Mouse (Mus musculus) forebrain, embryonic 15.5 days (tissue): ENCODE measurements around the gene Slc2a4. TPM values are rescaled to one million over a fixed set of nuclear protein-coding genes. Genes with fewer than 3 reads are reported as not detected.

Experiments used
- ATAC-seq: fragments of 200-750 bp; cut with Nextera tagmentation; replicated peaks from 2 replicates; pipeline ENCODE4 v1.8.0; 2017; ENCODE audit warnings: mild to moderate bottlenecking, moderate TSS enrichment, moderate library complexity
- H3K27ac ChIP-seq: fragments of 300-500 bp; sonication (generic); replicated peaks from 2 replicates; pipeline ENCODE4 v1.5.1; 2015; ENCODE audit warnings: mild to moderate bottlenecking, inconsistent platforms
- H3K27me3 ChIP-seq: fragments of 300-500 bp; sonication (generic); 2 replicates; pipeline ENCODE4 v1.6.1; 2015; ENCODE audit warnings: inconsistent platforms
- H3K36me3 ChIP-seq: fragments of 300-500 bp; sonication (generic); 2 replicates; pipeline ENCODE4 v1.6.1; 2015; ENCODE audit warnings: mild to moderate bottlenecking, inconsistent platforms
- H3K4me1 ChIP-seq: fragments of 300-500 bp; sonication (generic); 2 replicates; pipeline ENCODE4 v1.6.1; 2015; ENCODE audit warnings: inconsistent platforms
- H3K4me2 ChIP-seq: fragments of 300-500 bp; sonication (generic); replicated peaks from 2 replicates; pipeline ENCODE4 v1.6.1; 2015; ENCODE audit warnings: mild to moderate bottlenecking, inconsistent platforms
- H3K4me3 ChIP-seq: fragments of 300-500 bp; sonication (generic); 2 replicates; pipeline ENCODE4 v1.5.1; 2015; ENCODE audit warnings: mild to moderate bottlenecking, inconsistent platforms
- H3K9ac ChIP-seq: fragments of 300-500 bp; sonication (generic); replicated peaks from 2 replicates; pipeline ENCODE4 v1.6.1; 2015; ENCODE audit warnings: mild to moderate bottlenecking, inconsistent platforms
- H3K9me3 ChIP-seq: fragments of 300-500 bp; sonication (generic); 2 replicates; pipeline ENCODE4 v1.6.1; 2016; ENCODE audit warnings: inconsistent platforms
- WGBS: fragments of 180-500 bp; shearing (Covaris S2); methylation state at CpG from one replicate; pipeline ENCODE4 v1.1.7; 2015; ENCODE audit warnings: mixed read lengths; 5-methylcytosine and 5-hydroxymethylcytosine counted together
- polyA plus RNA-seq: library from polyadenylated mRNA; unstranded; fragments of >200 nt; fragmentation: Nextera tagmentation; extraction: Ambion mirVana; gene quantifications from 2 replicates; pipeline ENCODE4 v1.2.1, GENCODE M21; 2015

Gene Slc2a4
- polyA plus RNA-seq = 6.4 and 7.5 TPM in 2 replicates

DNA sequence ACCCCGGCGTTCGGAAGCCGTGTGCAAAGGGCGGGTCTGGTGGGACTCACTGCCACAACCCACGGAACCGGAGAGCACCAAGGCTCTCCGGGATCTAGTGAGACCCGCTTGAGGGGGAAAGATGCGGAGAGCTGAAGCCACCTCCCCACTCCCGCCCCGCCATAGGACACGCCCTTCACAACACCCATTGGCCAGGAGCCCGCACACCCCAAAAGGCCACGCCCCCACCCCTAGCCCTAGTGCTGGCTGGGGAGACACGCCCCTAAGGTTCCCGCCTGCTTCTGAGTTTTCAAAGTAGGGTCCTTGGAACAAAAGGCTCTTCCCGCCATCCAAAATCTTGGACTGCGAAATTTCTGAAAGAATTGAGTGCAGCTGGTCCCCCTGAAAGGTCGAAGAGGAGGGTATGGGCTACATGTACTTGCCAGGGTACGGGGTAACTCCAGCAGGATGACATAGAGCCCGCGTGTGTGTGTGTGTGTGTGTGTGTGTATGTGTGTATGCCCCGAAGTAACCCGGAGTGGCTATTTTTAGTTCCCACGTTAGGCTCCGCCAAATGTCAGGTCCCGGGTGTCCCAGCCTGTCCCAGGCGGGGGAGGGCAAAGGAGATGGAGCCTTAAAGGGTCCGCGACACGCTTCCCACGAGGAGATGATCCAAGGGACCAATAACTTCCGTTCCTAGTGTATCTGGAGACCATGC, at the start of gene Slc2a4:
Gene Slc2a4, minus strand, starts transcription at position 123 of the 697 bp plus-strand sequence.
- peak within 1 kb of the TSS; percentile 64 for H3K27ac ChIP-seq
- H3K9me3 ChIP-seq = no peaks in the 10 kb centered on the region
- H3K27me3 ChIP-seq = no peaks in the 10 kb centered on the region
- no peaks in the 10 kb centered on the region for H3K36me3 ChIP-seq
- H3K9ac ChIP-seq = peak within 1 kb of the TSS; percentile 34
- H3K4me1 ChIP-seq = peaks cover 18% of the 10 kb centered on the region
- H3K4me3 ChIP-seq = peak within 1 kb of the TSS; percentile 42
- ATAC-seq = peak; percentile 95
- under 1% methylated on average over 34 of the region's 34 CpGs for WGBS
- H3K4me2 ChIP-seq = peak within 1 kb of the TSS; percentile 48

DNA sequence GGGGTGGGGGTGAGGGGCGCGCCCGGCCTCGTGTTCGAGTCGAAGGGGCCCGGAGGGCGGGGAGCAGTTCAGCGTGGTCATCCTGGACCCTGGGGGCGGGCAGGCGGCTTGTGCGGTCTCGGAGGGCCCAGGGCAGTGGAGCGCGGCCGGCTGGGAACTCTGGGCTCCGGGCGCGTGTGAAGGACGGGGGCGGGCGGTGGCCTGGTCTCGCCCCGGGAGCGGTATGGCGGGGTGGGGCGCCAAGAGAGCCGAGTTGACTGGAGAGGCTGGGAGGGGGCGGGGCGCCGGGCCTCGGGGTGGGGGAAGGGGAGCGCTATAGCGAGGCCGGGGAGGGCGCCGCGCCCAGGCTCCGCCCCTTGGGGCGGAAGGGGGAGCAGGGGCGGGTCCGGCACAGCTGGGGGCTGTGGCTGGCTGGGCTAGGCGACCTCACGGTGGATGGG, 49.1 kb upstream of the Slc2a4 start:
- Histone ChIP-seq H3K36me3 (peaks cover 34% of the 10 kb centered on the region), H3K4me3 (peak overlapping the region; percentile 64), H3K9ac (peak overlapping the region; percentile 87), H3K4me1 (peaks cover 46% of the 10 kb centered on the region), H3K27me3 (no peaks in the 10 kb centered on the region), H3K9me3 (no peaks in the 10 kb centered on the region), H3K27ac (peak overlapping the region; percentile 94), H3K4me2 (peak overlapping the region; percentile 66)
- under 1% methylated on average over 39 of the region's 44 CpGs for WGBS
- ATAC-seq = 0 out of 2 replicates have a peak, but pooled peaks have one; percentile 12

DNA sequence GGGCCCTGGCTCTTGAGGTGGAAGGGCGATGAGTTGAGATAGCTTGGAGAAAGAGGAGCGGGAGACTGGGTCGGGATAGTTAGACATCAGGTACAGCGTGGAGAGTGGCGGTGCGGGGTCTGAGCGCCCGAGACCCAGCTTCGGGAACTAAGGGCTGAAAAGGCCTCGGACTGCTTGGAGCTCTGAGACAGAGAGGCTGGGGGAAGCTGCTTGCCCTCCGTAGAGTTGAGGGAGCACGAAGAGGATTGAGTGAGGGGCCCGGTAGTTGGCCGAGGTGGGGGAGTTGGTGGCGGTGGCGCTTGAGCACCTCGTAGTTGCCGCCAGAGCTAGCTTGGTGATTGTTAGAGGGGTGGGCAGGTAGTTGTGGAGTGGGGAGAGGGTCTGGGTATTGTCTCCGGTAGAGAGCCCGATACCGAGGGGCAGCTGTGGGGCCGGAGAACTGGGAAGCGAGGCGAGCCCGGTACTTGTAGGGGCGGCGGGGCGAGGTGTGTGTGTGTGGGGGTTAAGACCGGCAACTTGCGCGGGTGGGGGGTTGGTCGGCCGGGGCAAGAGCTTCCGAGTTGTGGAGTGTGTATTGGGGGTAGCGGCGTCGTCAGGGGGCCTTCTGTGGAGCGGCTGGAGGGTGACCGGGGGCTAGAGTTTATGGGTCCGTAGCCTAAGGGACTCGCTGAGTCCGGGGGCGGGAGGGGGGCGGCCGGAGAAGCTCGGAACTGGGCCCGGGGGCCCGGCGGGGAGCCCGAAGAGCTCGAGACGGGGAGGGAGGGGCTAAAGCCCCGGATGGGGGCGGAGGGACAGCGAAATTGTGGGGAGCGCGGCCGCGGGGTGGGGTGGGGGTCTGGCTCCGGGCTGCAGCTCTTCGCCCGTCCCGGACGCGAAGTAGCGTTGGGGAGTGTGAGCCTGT, 48.4 kb upstream of the Slc2a4 start:
- peak overlapping the region; percentile 66 for H3K4me2 ChIP-seq
- H3K9me3 ChIP-seq = no peaks in the 10 kb centered on the region
- peak overlapping the region; percentile 94 for H3K27ac ChIP-seq
- no peaks in the 10 kb centered on the region for H3K27me3 ChIP-seq
- peaks cover 39% of the 10 kb centered on the region for H3K4me1 ChIP-seq
- WGBS = 1% methylated on average over 66 of the region's 66 CpGs
- peaks cover 34% of the 10 kb centered on the region for H3K36me3 ChIP-seq
- H3K4me3 ChIP-seq = peak overlapping the region; percentile 64
- peak overlapping the region; percentile 87 for H3K9ac ChIP-seq
- ATAC-seq = 0 out of 2 replicates have a peak, but pooled peaks have one; percentile 0

DNA sequence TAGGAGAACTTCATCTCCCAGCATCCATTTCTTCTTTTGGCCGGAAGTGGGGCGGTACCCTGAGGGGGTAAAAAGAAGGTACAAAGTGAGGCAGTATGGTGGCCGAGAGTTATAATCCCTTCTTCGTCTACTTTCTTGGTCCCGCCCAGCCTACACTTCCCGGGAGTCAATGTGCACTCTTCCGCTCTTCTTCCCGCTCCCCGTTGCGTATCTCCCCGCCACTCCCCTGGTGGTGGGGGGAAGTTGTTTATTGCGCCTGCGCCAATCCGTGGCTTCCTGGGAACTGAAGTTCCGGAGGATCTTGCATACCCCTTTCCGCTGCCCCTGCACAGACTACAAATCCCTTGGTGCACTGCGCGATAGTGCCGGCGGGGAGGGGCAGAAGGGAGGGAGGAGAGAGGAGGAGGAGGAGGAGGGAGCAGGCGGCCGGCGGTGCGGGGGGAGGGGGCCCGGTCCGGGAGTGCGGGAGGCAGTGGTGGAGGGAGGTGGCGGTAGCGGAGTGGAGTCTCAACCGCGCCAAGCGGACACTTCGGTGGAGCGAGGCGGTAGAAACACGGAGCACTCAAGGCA, 47.5 kb upstream of the Slc2a4 start, which contains the start of gene Phf23:
Gene Phf23, plus strand, starts transcription at position 387 of the 570 bp plus-strand sequence.
- peaks cover 34% of the 10 kb centered on the region for H3K36me3 ChIP-seq
- peak within 1 kb of the TSS; percentile 94 for H3K27ac ChIP-seq
- peak within 1 kb of the TSS; percentile 66 for H3K4me2 ChIP-seq
- ATAC-seq = peak; percentile 87
- under 1% methylated on average over 36 of the region's 36 CpGs for WGBS
- H3K4me1 ChIP-seq = peaks cover 38% of the 10 kb centered on the region
- no peaks in the 10 kb centered on the region for H3K9me3 ChIP-seq
- H3K27me3 ChIP-seq = no peaks in the 10 kb centered on the region
- peak within 1 kb of the TSS; percentile 87 for H3K9ac ChIP-seq
- peak within 1 kb of the TSS; percentile 64 for H3K4me3 ChIP-seq

DNA sequence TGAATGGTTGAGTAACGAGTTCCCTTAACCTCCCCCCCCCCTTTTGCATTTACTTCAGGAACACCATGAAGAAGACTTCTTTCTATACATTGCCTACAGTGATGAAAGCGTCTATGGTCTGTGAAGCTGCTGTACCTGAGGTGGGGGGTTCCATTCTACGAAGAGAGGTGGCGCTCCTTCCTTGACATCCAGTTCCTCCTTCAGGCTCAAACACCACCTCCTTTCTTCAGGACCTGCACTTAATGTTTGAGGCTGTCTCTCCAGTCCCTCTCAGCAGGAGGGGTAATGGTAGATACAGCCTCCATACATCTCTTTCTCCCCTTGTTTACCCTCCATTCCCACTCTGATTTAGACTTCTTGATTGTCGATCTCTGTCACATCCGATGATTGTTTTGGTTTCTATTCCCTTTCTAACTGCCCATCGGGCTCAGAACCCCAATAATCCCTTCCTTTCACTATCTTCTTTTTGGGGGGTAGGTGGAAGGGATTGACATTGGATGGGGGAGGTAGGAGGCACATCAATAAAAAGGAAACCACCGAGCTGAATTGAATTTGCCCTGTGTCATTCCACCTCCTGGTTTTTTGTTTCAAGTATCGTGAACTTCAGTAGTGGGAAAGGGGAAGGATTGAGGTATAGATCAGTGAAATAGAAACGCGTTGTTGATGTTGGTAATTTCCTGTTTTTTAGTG, 46.6 kb upstream of the Slc2a4 start:
- H3K4me3 ChIP-seq = peak overlapping the region; percentile 64; the same call in 1 of the 2 replicates
- ATAC-seq = no peak

DNA sequence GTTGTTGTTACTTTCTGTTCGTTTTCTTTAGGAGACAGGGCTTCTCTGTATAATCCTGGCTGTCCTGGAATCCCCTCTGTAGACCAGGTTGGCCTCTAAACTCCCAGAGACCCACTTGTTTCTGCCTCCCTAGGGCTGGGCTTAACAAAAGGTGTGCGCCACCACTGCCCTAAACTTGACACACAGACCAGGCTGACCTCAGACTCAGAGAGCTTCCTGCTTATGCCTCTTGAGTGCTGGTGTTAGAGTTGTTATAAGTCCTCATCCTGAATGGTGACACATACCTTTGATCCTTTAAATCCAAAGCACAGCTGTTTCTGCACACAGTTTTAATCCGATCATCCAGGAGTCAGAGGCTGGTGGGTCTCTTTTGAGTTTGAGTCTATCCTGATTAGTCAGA, 44.9 kb upstream of the Slc2a4 start:
- H3K36me3 ChIP-seq = peaks cover 38% of the 10 kb centered on the region
- H3K27me3 ChIP-seq = no peaks in the 10 kb centered on the region
- no peak overlapping the region for H3K27ac ChIP-seq
- ATAC-seq = no peak
- H3K4me1 ChIP-seq = peaks cover 36% of the 10 kb centered on the region
- peak overlapping the region; percentile 75; the same call in 1 of the 2 replicates for H3K4me2 ChIP-seq
- 86% methylated on average over 3 of the region's 3 CpGs for whole genome bisulfite sequencing
- 0 out of 2 replicates have a peak overlapping the region, but pooled peaks have one; percentile 69 for H3K9ac ChIP-seq
- H3K4me3 ChIP-seq = peak overlapping the region; percentile 53
- H3K9me3 ChIP-seq = no peaks in the 10 kb centered on the region

More for the DNA sequence above, 46.6 kb upstream of the Slc2a4 start:
- no peaks in the 10 kb centered on the region for H3K9me3 ChIP-seq
- 88% methylated on average over 11 of the region's 11 CpGs for WGBS
- H3K4me2 ChIP-seq = no peak overlapping the region; the same call in 1 of the 2 replicates
- H3K4me1 ChIP-seq = peaks cover 38% of the 10 kb centered on the region
- no peak overlapping the region for H3K9ac ChIP-seq
- H3K27me3 ChIP-seq = no peaks in the 10 kb centered on the region
- H3K27ac ChIP-seq = no peak overlapping the region
- peaks cover 38% of the 10 kb centered on the region for H3K36me3 ChIP-seq

DNA sequence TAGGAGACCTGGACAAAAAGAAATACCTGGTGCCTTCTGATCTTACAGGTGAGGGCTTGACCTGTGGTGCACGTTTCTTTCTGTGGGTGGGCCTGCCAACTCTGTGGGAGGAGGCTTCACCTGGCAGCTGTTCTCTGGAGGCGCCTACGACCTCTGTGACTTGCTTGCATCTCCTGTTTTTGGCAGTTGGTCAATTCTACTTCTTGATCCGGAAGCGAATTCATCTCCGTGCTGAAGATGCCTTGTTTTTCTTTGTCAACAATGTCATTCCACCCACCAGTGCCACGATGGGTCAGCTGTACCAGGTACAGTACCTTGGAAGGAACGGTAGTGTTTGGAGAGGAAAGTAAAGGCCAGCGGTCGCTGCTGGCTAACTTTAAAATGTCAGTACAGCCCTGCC, 44.4 kb upstream of the Slc2a4 start:
- H3K4me1 ChIP-seq = peaks cover 31% of the 10 kb centered on the region
- ATAC-seq = no peak
- H3K9me3 ChIP-seq = no peaks in the 10 kb centered on the region
- H3K4me2 ChIP-seq = peak overlapping the region; percentile 75
- H3K36me3 ChIP-seq = peaks cover 44% of the 10 kb centered on the region
- no peaks in the 10 kb centered on the region for H3K27me3 ChIP-seq
- H3K4me3 ChIP-seq = peak overlapping the region; percentile 53
- 83% methylated on average over 10 of the region's 10 CpGs for WGBS
- H3K27ac ChIP-seq = no peak overlapping the region
- H3K9ac ChIP-seq = peak overlapping the region; percentile 69; the same call in 1 of the 2 replicates

DNA sequence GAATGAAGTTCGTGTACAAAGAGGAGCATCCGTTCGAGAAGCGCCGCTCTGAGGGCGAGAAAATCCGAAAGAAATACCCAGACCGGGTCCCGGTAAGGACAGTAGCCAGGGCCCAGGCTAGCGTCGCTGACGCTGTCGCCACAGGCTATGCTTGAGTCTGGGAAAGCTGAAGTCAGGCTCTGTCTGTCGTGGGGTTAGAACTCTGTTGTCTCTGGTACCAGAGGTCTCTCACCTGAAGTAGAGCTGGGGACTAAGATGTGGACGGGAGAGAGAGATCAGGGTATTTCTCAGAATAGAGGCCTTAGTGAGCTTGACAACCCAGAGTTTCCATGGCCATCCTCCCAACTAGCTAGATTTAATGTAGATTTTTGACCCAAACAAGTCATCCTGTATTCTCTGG, 43.7 kb upstream of the Slc2a4 start:
- Histone ChIP-seq H3K27ac (peak overlapping the region; percentile 96), H3K4me3 (peak overlapping the region; percentile 53), H3K27me3 (no peaks in the 10 kb centered on the region), H3K9me3 (no peaks in the 10 kb centered on the region), H3K4me2 (peak overlapping the region; percentile 75), H3K9ac (peak overlapping the region; percentile 69), H3K4me1 (peaks cover 28% of the 10 kb centered on the region), H3K36me3 (peaks cover 50% of the 10 kb centered on the region)
- ATAC-seq = peak; percentile 14; the same call in 1 of the 2 replicates
- under 1% methylated on average over 15 of the region's 15 CpGs for WGBS

DNA sequence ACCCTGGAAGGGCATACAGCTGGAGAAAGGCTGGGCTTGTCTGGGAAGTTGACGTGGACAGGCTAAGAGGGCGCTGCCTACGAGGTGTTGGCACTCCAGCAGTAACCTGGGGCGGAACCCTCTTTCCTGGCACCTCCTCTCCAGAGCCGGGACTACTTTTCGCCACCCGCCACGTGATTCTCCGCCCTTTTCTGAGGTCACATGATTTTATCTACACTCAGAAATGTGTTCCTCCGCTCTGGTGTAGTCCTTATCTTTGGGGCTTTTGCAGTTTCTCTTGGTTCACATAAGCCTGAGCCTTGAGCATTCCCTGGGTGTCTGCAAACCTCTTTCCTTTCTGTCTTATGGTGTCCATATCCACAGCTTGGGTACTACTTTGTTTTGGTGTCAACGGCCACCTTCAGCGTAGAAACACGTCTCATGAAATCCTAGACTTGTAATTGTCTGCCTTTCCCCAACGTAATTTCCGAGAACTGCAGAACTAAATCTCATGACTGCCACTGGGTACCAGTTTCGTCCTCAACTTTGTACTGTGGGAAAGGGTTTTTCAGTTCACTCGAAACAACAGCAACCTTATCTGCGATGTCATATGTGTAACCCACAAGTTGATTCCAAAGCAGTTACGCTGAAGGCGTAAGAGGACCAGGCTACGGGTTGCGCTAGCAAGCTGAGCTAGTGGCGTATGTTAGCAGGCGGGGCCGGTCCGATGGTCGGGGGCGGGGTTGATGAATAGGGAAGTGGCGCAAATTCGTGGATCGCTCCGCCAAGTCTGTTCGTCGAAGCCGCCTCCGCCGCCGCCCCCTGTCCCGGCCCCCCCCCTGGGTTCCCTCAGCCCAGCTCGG, 43.1 kb upstream of the Slc2a4 start, which contains the start of gene Gabarap:
Gene Gabarap, plus strand, starts transcription at position 294 of the 842 bp plus-strand sequence.
- ATAC-seq = peak; percentile 67
- Histone ChIP-seq H3K4me2 (peak within 1 kb of the TSS; percentile 75), H3K36me3 (peaks cover 56% of the 10 kb centered on the region), H3K4me1 (peaks cover 28% of the 10 kb centered on the region), H3K9me3 (no peaks in the 10 kb centered on the region), H3K9ac (peak within 1 kb of the TSS; percentile 69), H3K27me3 (no peaks in the 10 kb centered on the region), H3K4me3 (peak within 1 kb of the TSS; percentile 53), H3K27ac (peak within 1 kb of the TSS; percentile 96)
- under 1% methylated on average over 40 of the region's 40 CpGs for WGBS

DNA sequence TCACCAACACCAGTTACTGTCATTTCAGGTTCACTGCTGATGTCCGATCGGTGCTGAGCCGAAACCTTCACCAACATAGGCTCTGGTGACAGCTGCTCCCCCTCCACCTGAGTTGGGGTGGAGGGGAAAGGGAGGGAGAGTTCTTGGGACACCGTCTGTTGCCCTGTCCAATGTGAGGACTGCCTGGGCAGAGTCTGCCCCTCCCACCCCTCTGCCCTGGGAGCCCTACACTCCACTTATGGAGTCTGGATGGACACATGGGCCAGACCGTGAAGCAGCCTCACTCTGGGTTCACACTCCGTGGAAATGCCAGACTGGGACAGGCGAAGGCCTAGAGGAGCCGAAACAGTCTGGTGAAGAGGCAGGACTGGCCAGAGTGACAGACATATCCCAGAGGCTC, 42.0 kb upstream of the Slc2a4 start:
- no peaks in the 10 kb centered on the region for H3K27me3 ChIP-seq
- H3K9me3 ChIP-seq = no peaks in the 10 kb centered on the region
- H3K27ac ChIP-seq = peak overlapping the region; percentile 96; the same call in 1 of the 2 replicates
- H3K4me1 ChIP-seq = peaks cover 25% of the 10 kb centered on the region
- no peak overlapping the region for H3K4me2 ChIP-seq
- H3K36me3 ChIP-seq = peaks cover 65% of the 10 kb centered on the region
- peak overlapping the region; percentile 53; the same call in 1 of the 2 replicates for H3K4me3 ChIP-seq
- ATAC-seq = no peak
- no peak overlapping the region for H3K9ac ChIP-seq
- 88% methylated on average over 8 of the region's 8 CpGs for WGBS
